Mouse (Mus musculus): ENCODE results near the gene Xpnpep3.

DNA sequence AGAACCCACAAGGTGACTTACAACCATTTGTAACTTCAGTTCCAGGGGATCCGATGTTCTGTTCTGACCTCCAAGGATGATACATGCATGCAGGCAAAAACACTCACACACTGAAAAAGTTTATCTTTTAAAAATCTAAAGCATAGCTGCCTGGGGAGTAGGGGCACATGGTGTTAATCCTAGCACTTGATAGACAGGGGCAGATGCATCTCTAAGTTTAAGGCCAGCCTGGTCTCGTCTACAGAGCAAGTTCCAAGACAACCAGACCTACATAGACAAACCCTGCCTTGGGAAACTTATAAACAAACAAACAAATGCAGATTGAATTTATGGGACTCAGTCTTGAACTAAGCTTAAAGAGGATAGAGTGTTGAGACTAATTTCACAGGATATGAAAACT is 21.1 kb upstream of the Xpnpep3 start:
- TF ChIP-seq MYOG (IDR thresholded peaks at IDR 0.05; ENCODE audit: control insufficient read depth in 1 of 3, insufficient read depth in 1 of 3, insufficient read length in 2 of 3, low read depth in 2 of 3) = no peak
- TF ChIP-seq POLR2A (IDR thresholded peaks at IDR 0.05; ENCODE audit: insufficient read length, low read depth) = no peak

All from myocyte (in vitro differentiated cells).